Mouse (Mus musculus) lung, postnatal 0 days (tissue): Measurements from ENCODE around the gene Wnk3.

Experiments used
- CTCF ChIP-seq: IDR thresholded peaks from 2 replicates; pipeline ENCODE4 v1.5.1; 2016; ENCODE audit warnings: antibody characterized with exemption, mild to moderate bottlenecking
- EP300 ChIP-seq: IDR thresholded peaks from 2 replicates; pipeline ENCODE4 v1.6.1; 2016; ENCODE audit warnings: antibody characterized with exemption, mild to moderate bottlenecking, control low read depth

GRCm38 (mm10) chrX:151344501-151344984 lies 146.7 kb downstream of the Wnk3 start:
- no peak for TF ChIP-seq CTCF
- TF ChIP-seq EP300, result no peak
